Mouse (Mus musculus): ENCODE results near the gene Rabgef1. TPM values are rescaled to one million over a fixed set of nuclear protein-coding genes. Genes with fewer than 3 reads are reported as not detected.

Gene Rabgef1
- polyA plus RNA-seq, 1 experiment from 2014 or later = 24.2 TPM

GRCm38 (mm10) chr5:130197981-130198380, 26.4 kb downstream of the Rabgef1 start:
- 94% methylated on average over 7 of the region's 7 CpGs for WGBS
- H3K9ac ChIP-seq (ENCODE audit: low read length) = no peak overlapping the region
- H3K4me2 ChIP-seq = no peak overlapping the region
- no peak overlapping the region for H3K27ac ChIP-seq (ENCODE audit: low read depth, low read length)
- H3K4me1 ChIP-seq (ENCODE audit: control insufficient read depth, insufficient read depth, low read length) = no peaks in the 10 kb centered on the region
- H3K4me3 ChIP-seq (ENCODE audit: low read depth, low read length) = no peak overlapping the region
- no peaks in the 10 kb centered on the region for H3K9me3 ChIP-seq (ENCODE audit: control insufficient read depth, low read length)
- ATAC-seq (ENCODE audit: low FRiP score) (no peak), DNase-seq (ENCODE audit: low spot score, missing footprints) (no peak)
- peaks cover 4% of the 10 kb centered on the region; the same call in 1 of the 2 replicates for H3K36me3 ChIP-seq (ENCODE audit: control insufficient read depth, insufficient read depth, low read length)
- H3K27me3 ChIP-seq (ENCODE audit: control insufficient read depth, insufficient read depth, low read length) = no peaks in the 10 kb centered on the region

GRCm38 (mm10) chr5:130200233-130201029, 28.8 kb downstream of the Rabgef1 start:
- H3K4me3 ChIP-seq (ENCODE audit: low read depth, low read length) = no peak overlapping the region
- H3K9ac ChIP-seq (ENCODE audit: low read length) = no peak overlapping the region
- no peak overlapping the region for H3K27ac ChIP-seq (ENCODE audit: low read depth, low read length)
- H3K9me3 ChIP-seq (ENCODE audit: control insufficient read depth, low read length) = no peaks in the 10 kb centered on the region
- ATAC-seq (ENCODE audit: low FRiP score) = no peak
- WGBS = 90% methylated on average over 10 of the region's 10 CpGs
- H3K27me3 ChIP-seq (ENCODE audit: control insufficient read depth, insufficient read depth, low read length) = no peaks in the 10 kb centered on the region
- H3K4me2 ChIP-seq = no peak overlapping the region
- no peaks in the 10 kb centered on the region for H3K4me1 ChIP-seq (ENCODE audit: control insufficient read depth, insufficient read depth, low read length)
- no peak for DNase-seq (ENCODE audit: low spot score, missing footprints)
- peaks cover 4% of the 10 kb centered on the region; the same call in 1 of the 2 replicates for H3K36me3 ChIP-seq (ENCODE audit: control insufficient read depth, insufficient read depth, low read length)

GRCm38 (mm10) chr5:130203948-130204347, 32.4 kb downstream of the Rabgef1 start:
- Histone ChIP-seq H3K9ac (ENCODE audit: low read length) (no peak overlapping the region), H3K4me3 (ENCODE audit: low read depth, low read length) (no peak overlapping the region), H3K36me3 (ENCODE audit: control insufficient read depth, insufficient read depth, low read length) (no peaks in the 10 kb centered on the region; the same call in 1 of the 2 replicates), H3K27me3 (ENCODE audit: control insufficient read depth, insufficient read depth, low read length) (no peaks in the 10 kb centered on the region), H3K4me2 (no peak overlapping the region), H3K27ac (ENCODE audit: low read depth, low read length) (no peak overlapping the region), H3K4me1 (ENCODE audit: control insufficient read depth, insufficient read depth, low read length) (no peaks in the 10 kb centered on the region), H3K9me3 (ENCODE audit: control insufficient read depth, low read length) (no peaks in the 10 kb centered on the region)
- 90% methylated on average over 4 of the region's 4 CpGs for WGBS
- DNase-seq (ENCODE audit: low spot score, missing footprints) = no peak
- no peak for ATAC-seq (ENCODE audit: low FRiP score)

GRCm38 (mm10) chr5:130204560-130204959, 33.0 kb downstream of the Rabgef1 start:
- no peak for ATAC-seq (ENCODE audit: low FRiP score)
- no peak for DNase-seq (ENCODE audit: low spot score, missing footprints)
- Histone ChIP-seq H3K4me3 (ENCODE audit: low read depth, low read length) (no peak overlapping the region), H3K9ac (ENCODE audit: low read length) (no peak overlapping the region), H3K36me3 (ENCODE audit: control insufficient read depth, insufficient read depth, low read length) (peaks cover under 1% of the 10 kb centered on the region), H3K4me1 (ENCODE audit: control insufficient read depth, insufficient read depth, low read length) (no peaks in the 10 kb centered on the region), H3K4me2 (no peak overlapping the region), H3K27me3 (ENCODE audit: control insufficient read depth, insufficient read depth, low read length) (no peaks in the 10 kb centered on the region), H3K27ac (ENCODE audit: low read depth, low read length) (no peak overlapping the region), H3K9me3 (ENCODE audit: control insufficient read depth, low read length) (no peaks in the 10 kb centered on the region)
- WGBS = 88% methylated on average over 6 of the region's 6 CpGs

GRCm38 (mm10) chr5:130205441-130206023, 33.9 kb downstream of the Rabgef1 start:
- H3K27me3 ChIP-seq (ENCODE audit: control insufficient read depth, insufficient read depth, low read length) = no peaks in the 10 kb centered on the region
- H3K36me3 ChIP-seq (ENCODE audit: control insufficient read depth, insufficient read depth, low read length) = peaks cover 11% of the 10 kb centered on the region
- H3K4me1 ChIP-seq (ENCODE audit: control insufficient read depth, insufficient read depth, low read length) = no peaks in the 10 kb centered on the region
- WGBS = 91% methylated on average over 3 of the region's 3 CpGs
- no peak overlapping the region for H3K9ac ChIP-seq (ENCODE audit: low read length)
- no peak overlapping the region for H3K27ac ChIP-seq (ENCODE audit: low read depth, low read length)
- ATAC-seq (ENCODE audit: low FRiP score) = no peak
- H3K9me3 ChIP-seq (ENCODE audit: control insufficient read depth, low read length) = no peaks in the 10 kb centered on the region
- DNase-seq (ENCODE audit: low spot score, missing footprints) = no peak
- no peak overlapping the region for H3K4me3 ChIP-seq (ENCODE audit: low read depth, low read length)
- no peak overlapping the region for H3K4me2 ChIP-seq

GRCm38 (mm10) chr5:130207299-130207698, 35.7 kb downstream of the Rabgef1 start:
- Histone ChIP-seq H3K27ac (ENCODE audit: low read depth, low read length) (no peak overlapping the region), H3K4me2 (no peak overlapping the region), H3K4me1 (ENCODE audit: control insufficient read depth, insufficient read depth, low read length) (no peaks in the 10 kb centered on the region), H3K27me3 (ENCODE audit: control insufficient read depth, insufficient read depth, low read length) (no peaks in the 10 kb centered on the region), H3K36me3 (ENCODE audit: control insufficient read depth, insufficient read depth, low read length) (peaks cover 16% of the 10 kb centered on the region), H3K9me3 (ENCODE audit: control insufficient read depth, low read length) (no peaks in the 10 kb centered on the region), H3K4me3 (ENCODE audit: low read depth, low read length) (no peak overlapping the region), H3K9ac (ENCODE audit: low read length) (no peak overlapping the region)
- ATAC-seq (ENCODE audit: low FRiP score) (no peak), DNase-seq (ENCODE audit: low spot score, missing footprints) (no peak)
- 93% methylated on average over 4 of the region's 4 CpGs for WGBS

GRCm38 (mm10) chr5:130212956-130213355, 41.4 kb downstream of the Rabgef1 start:
- no peak overlapping the region for H3K4me2 ChIP-seq
- H3K4me3 ChIP-seq (ENCODE audit: low read depth, low read length) = no peak overlapping the region
- H3K9ac ChIP-seq (ENCODE audit: low read length) = no peak overlapping the region
- H3K4me1 ChIP-seq (ENCODE audit: control insufficient read depth, insufficient read depth, low read length) = no peaks in the 10 kb centered on the region
- peaks cover 16% of the 10 kb centered on the region for H3K36me3 ChIP-seq (ENCODE audit: control insufficient read depth, insufficient read depth, low read length)
- no peaks in the 10 kb centered on the region for H3K27me3 ChIP-seq (ENCODE audit: control insufficient read depth, insufficient read depth, low read length)
- DNase-seq (ENCODE audit: low spot score, missing footprints) (no peak), ATAC-seq (ENCODE audit: low FRiP score) (no peak)
- no peak overlapping the region for H3K27ac ChIP-seq (ENCODE audit: low read depth, low read length)
- 94% methylated on average over 11 of the region's 11 CpGs for WGBS
- H3K9me3 ChIP-seq (ENCODE audit: control insufficient read depth, low read length) = no peaks in the 10 kb centered on the region

GRCm38 (mm10) chr5:130216781-130217180, 45.2 kb downstream of the Rabgef1 start, which contains the start of gene Tmem248:
Gene Tmem248, plus strand, starts transcription at chr5:130217081.
- no peak within 1 kb of the TSS for H3K4me2 ChIP-seq
- peaks cover 2% of the 10 kb centered on the region for H3K36me3 ChIP-seq (ENCODE audit: control insufficient read depth, insufficient read depth, low read length)
- no peaks in the 10 kb centered on the region for H3K27me3 ChIP-seq (ENCODE audit: control insufficient read depth, insufficient read depth, low read length)
- H3K9ac ChIP-seq (ENCODE audit: low read length) = no peak within 1 kb of the TSS
- no peak within 1 kb of the TSS for H3K27ac ChIP-seq (ENCODE audit: low read depth, low read length)
- no peaks in the 10 kb centered on the region for H3K9me3 ChIP-seq (ENCODE audit: control insufficient read depth, low read length)
- WGBS = 79% methylated on average over 7 of the region's 7 CpGs
- no peak for ATAC-seq (ENCODE audit: low FRiP score)
- peaks cover 6% of the 10 kb centered on the region; the same call in 1 of the 2 replicates for H3K4me1 ChIP-seq (ENCODE audit: control insufficient read depth, insufficient read depth, low read length)
- H3K4me3 ChIP-seq (ENCODE audit: low read depth, low read length) = no peak within 1 kb of the TSS
- no peak for DNase-seq (ENCODE audit: low spot score, missing footprints)

- Histone ChIP-seq H3K4me3 (ENCODE audit: low read depth, low read length) (no peak overlapping the region), H3K27me3 (ENCODE audit: control insufficient read depth, insufficient read depth, low read length) (no peaks in the 10 kb centered on the region), H3K36me3 (ENCODE audit: control insufficient read depth, insufficient read depth, low read length) (no peaks in the 10 kb centered on the region), H3K4me2 (no peak overlapping the region), H3K4me1 (ENCODE audit: control insufficient read depth, insufficient read depth, low read length) (peaks cover 6% of the 10 kb centered on the region; the same call in 1 of the 2 replicates), H3K27ac (ENCODE audit: low read depth, low read length) (no peak overlapping the region), H3K9me3 (ENCODE audit: control insufficient read depth, low read length) (no peaks in the 10 kb centered on the region), H3K9ac (ENCODE audit: low read length) (no peak overlapping the region)
- DNase-seq (ENCODE audit: low spot score, missing footprints) = no peak
- ATAC-seq (ENCODE audit: low FRiP score) = no peak
- 97% methylated on average over 4 of the region's 4 CpGs for WGBS
These were observed 45.8 kb downstream of the Rabgef1 start for GRCm38 (mm10) chr5:130217406-130217805.

Data from midbrain, embryonic 11.5 days (tissue).